Mouse (Mus musculus) cerebellum, adult 2 months (tissue): ENCODE data around the gene Ddx39b.

ENCODE experiments used
- CTCF ChIP-seq: fragments of 200-500 bp; IDR thresholded peaks from 2 replicates; pipeline ENCODE4 v1.5.1; 2011; ENCODE audit warnings: low read depth, mild to moderate bottlenecking, control low read depth, low read length, moderate library complexity, borderline replicate concordance; ENCODE audit not compliant: insufficient read depth
- POLR2A ChIP-seq: fragments of 200-500 bp; IDR thresholded peaks from 2 replicates; pipeline ENCODE4 v1.6.1; 2011; ENCODE audit warnings: low read length, control low read depth, borderline replicate concordance; ENCODE audit not compliant: insufficient read depth

DNA sequence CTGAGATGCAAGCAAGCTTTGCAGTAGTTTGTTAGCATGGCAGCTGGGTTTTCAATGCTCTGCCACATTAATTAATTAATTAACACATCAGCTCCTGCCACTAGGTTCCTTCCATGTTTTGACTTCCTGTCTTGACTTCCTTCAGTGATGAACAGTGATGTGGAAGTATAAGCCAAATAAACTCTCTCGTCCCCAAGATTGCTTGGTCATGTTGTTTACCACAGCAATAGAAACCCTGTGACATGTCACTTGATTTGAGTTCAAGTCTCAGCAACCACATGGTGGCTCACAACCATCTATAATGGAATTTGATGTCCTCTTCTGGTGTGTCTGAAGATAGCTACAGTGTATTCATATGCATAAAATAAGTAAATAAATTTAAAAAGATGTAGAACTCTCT, 15.8 kb downstream of the Ddx39b start:
- no peak for TF ChIP-seq CTCF
- no peak for TF ChIP-seq POLR2A
